In genomic region chr12:102631690-102632089, GRCm38 (mm10) we compare ENCODE assay signal across 12 mouse cellular contexts.
DNase-seq lines count a peak whose midpoint lies in the region; ATAC-seq and TF ChIP-seq lines count a peak whose summit lies in the region.
"Had no signal": no experiment of that assay in that cellular context is flagged by ENCODE, and none has a peak within 500 bp of the region (broad histone marks: within the 10 kb centered on the region; RNA-seq: fewer than 3 reads in every experiment).

No protein-coding gene starts in this region.

- no peak for TF ChIP-seq POLR2A in brain, embryonic 14.5 days (IDR thresholded peaks at IDR 0.05; ENCODE audit: borderline replicate concordance, extremely low read depth, insufficient read depth, insufficient read length, poor library complexity, severe bottlenecking)

- no peak overlapping the region for H3K4me3 ChIP-seq in left cerebral cortex, adult 2 months
- H3K4me3 ChIP-seq in hindbrain, embryonic 14.5 days (replicated peaks; ENCODE audit: low read length) = no peak overlapping the region
- H3K4me3 ChIP-seq in midbrain, embryonic 16.5 days (ENCODE audit: low read depth, low read length) = no peak overlapping the region
- H3K4me3 ChIP-seq: embryonic facial prominence, embryonic 12.5 days; gastrocnemius, adult 2 months had no signal

- H3K9ac ChIP-seq in hindbrain, embryonic 14.5 days = no peak overlapping the region
- no peak overlapping the region for H3K9ac ChIP-seq in midbrain, embryonic 16.5 days (ENCODE audit: low read depth, low read length)
- H3K9ac ChIP-seq: embryonic facial prominence, embryonic 12.5 days had no signal

- H3K4me2 ChIP-seq in hindbrain, embryonic 14.5 days (replicated peaks) = no peak overlapping the region
- no peak overlapping the region for H3K4me2 ChIP-seq in midbrain, embryonic 16.5 days (ENCODE audit: low read length)
- H3K4me2 ChIP-seq: embryonic facial prominence, embryonic 12.5 days had no signal

- no peak overlapping the region for H3K27ac ChIP-seq in left cerebral cortex, adult 2 months
- no peak overlapping the region for H3K27ac ChIP-seq in hindbrain, embryonic 14.5 days
- peak overlapping the region; percentile 74 for H3K27ac ChIP-seq in midbrain, embryonic 16.5 days (ENCODE audit: low read length)
- H3K27ac ChIP-seq: embryonic facial prominence, embryonic 12.5 days; gastrocnemius, adult 2 months had no signal

- 65% methylated on average over 8 of the region's 8 CpGs for WGBS in hindbrain, embryonic 14.5 days
- WGBS in midbrain, embryonic 16.5 days = 33% methylated on average over 8 of the region's 8 CpGs

- intact Hi-C loops in left cerebral cortex, postnatal 4 days (cut with DNase I) = no loop called here
- intact Hi-C loops in left cerebral cortex, adult 2 months (cut with DNase I) = no loop called here
- intact Hi-C loops in gastrocnemius, postnatal 14 days (cut with DNase I; ENCODE audit: low total_unique reads) = no loop called here

- no peaks in the 10 kb centered on the region for H3K9me3 ChIP-seq in hindbrain, embryonic 14.5 days (ENCODE audit: control insufficient read depth, low read length)
- no peaks in the 10 kb centered on the region for H3K9me3 ChIP-seq in midbrain, embryonic 16.5 days (replicated peaks; ENCODE audit: control insufficient read depth, low read length, poor library complexity, severe bottlenecking)
- H3K9me3 ChIP-seq: embryonic facial prominence, embryonic 12.5 days had no signal

- no peaks in the 10 kb centered on the region for H3K27me3 ChIP-seq in hindbrain, embryonic 14.5 days (ENCODE audit: control insufficient read depth, insufficient read depth, low read length)
- H3K27me3 ChIP-seq in midbrain, embryonic 16.5 days (ENCODE audit: control insufficient read depth, insufficient read depth, low read depth, low read length) = no peaks in the 10 kb centered on the region
- H3K27me3 ChIP-seq: embryonic facial prominence, embryonic 12.5 days had no signal

- ATAC-seq in hindbrain, embryonic 14.5 days (ENCODE audit: low FRiP score) = 0 out of 2 replicates have a peak, but pooled peaks have one; percentile 25
- ATAC-seq in midbrain, embryonic 16.5 days = peak; percentile 66
- no peak for ATAC-seq in CD4-positive, CD25-positive, alpha-beta regulatory T cell, adult 4 months
- ATAC-seq: activated CD4-positive, CD25-positive, alpha-beta regulatory T cell, adult 4 months had no signal

- TF ChIP-seq CTCF in left cerebral cortex, adult 2 months (IDR thresholded peaks at IDR 0.05) = no peak
- TF ChIP-seq CTCF in brain, embryonic 14.5 days (IDR thresholded peaks at IDR 0.05; ENCODE audit: borderline replicate concordance, extremely low read depth, insufficient read depth, insufficient read length) = no peak

- 0 out of 2 replicates have a peak, but pooled peaks cover 6% of the 10 kb centered on the region for H3K4me1 ChIP-seq in hindbrain, embryonic 14.5 days (replicated peaks; ENCODE audit: control insufficient read depth, insufficient read depth, low read length)
- H3K4me1 ChIP-seq in midbrain, embryonic 16.5 days (ENCODE audit: control insufficient read depth, insufficient read depth, low read length) = peaks cover 5% of the 10 kb centered on the region

- H3K36me3 ChIP-seq in hindbrain, embryonic 14.5 days (replicated peaks; ENCODE audit: control insufficient read depth, insufficient read depth) = no peaks in the 10 kb centered on the region
- no peaks in the 10 kb centered on the region for H3K36me3 ChIP-seq in midbrain, embryonic 16.5 days (ENCODE audit: control insufficient read depth, insufficient read depth, low read length)
- H3K36me3 ChIP-seq: embryonic facial prominence, embryonic 12.5 days had no signal

- peak; percentile 61 for DNase-seq in left cerebral cortex, postnatal 4 days
- no peak for DNase-seq in left cerebral cortex, adult 2 months (ENCODE audit: extremely low spot score in 1 of 2, low spot score in 2 of 2)
- DNase-seq in brain, embryonic 14.5 days (ENCODE audit: low read depth) = peak; percentile 80
- DNase-seq in hindbrain, embryonic 14.5 days (ENCODE audit: low spot score) = peak; percentile 50
- no peak for DNase-seq in gastrocnemius, postnatal 14 days
- DNase-seq: gastrocnemius, adult 2 months; kidney, adult 9 months; lung, adult 18-20 months had no signal

Comparison
In these comparisons a context has a peak if more than half of its experiments do, and no peak if none do; other contexts are left out.
1. DNase-seq: peak in left cerebral cortex, postnatal 4 days (single experiment), brain, embryonic 14.5 days (single experiment) and hindbrain, embryonic 14.5 days (single experiment); none in left cerebral cortex, adult 2 months (0 of 2) and gastrocnemius, postnatal 14 days (single experiment).